Comparison of ENCODE assay signal across 20 mouse cellular contexts in genomic region chr1:175299603-175300397, GRCm38 (mm10).
DNase-seq lines count a peak whose midpoint lies in the region; ATAC-seq and TF ChIP-seq lines count a peak whose summit lies in the region.
"Had no signal": no experiment of that assay in that cellular context is flagged by ENCODE, and none has a peak within 500 bp of the region (broad histone marks: within the 10 kb centered on the region; RNA-seq: fewer than 3 reads in every experiment).

No protein-coding gene starts in this region.

- no peak for DNase-seq in liver, embryonic 14.5 days (ENCODE audit: low read depth in 3 of 3, low spot score in 3 of 3)
- DNase-seq in WW6 (ENCODE audit: low read depth, low spot score): peak; percentile 9
- peak; percentile 3 for DNase-seq in gonadal fat pad, adult 2 months (ENCODE audit: low read depth)
- DNase-seq in ovary, postnatal 14 days (ENCODE audit: low spot score): no peak
- DNase-seq in adrenal gland, postnatal 10 days: no peak
- DNase-seq: cerebellum, adult 11 months; cerebellum, postnatal 36 days; gastrocnemius, postnatal 14 days; heart, postnatal 4 days; lung, postnatal 10 days; retina, postnatal 1 day; thymus, postnatal 36 days had no signal

- no peak overlapping the region for H3K9ac ChIP-seq in forebrain, embryonic 13.5 days
- H3K9ac ChIP-seq in forebrain, embryonic 12.5 days: no peak overlapping the region
- H3K9ac ChIP-seq in liver, embryonic 14.5 days (replicated peaks): no peak overlapping the region
- no peak overlapping the region for H3K9ac ChIP-seq in liver, embryonic 12.5 days
- H3K9ac ChIP-seq: embryonic facial prominence, embryonic 12.5 days; heart, embryonic 12.5 days had no signal

- no peak overlapping the region for H3K27ac ChIP-seq in forebrain, embryonic 13.5 days
- H3K27ac ChIP-seq in forebrain, embryonic 12.5 days: no peak overlapping the region
- H3K27ac ChIP-seq in liver, embryonic 14.5 days: no peak overlapping the region
- no peak overlapping the region for H3K27ac ChIP-seq in liver, embryonic 12.5 days
- H3K27ac ChIP-seq: embryonic facial prominence, embryonic 12.5 days had no signal

- H3K9me3 ChIP-seq in forebrain, embryonic 13.5 days (replicated peaks): 0 out of 2 replicates have a peak, but pooled peaks cover 3% of the 10 kb centered on the region
- no peaks in the 10 kb centered on the region for H3K9me3 ChIP-seq in forebrain, embryonic 12.5 days
- no peaks in the 10 kb centered on the region for H3K9me3 ChIP-seq in liver, embryonic 14.5 days (ENCODE audit: control insufficient read depth, low read length)
- H3K9me3 ChIP-seq in liver, embryonic 12.5 days (replicated peaks): 0 out of 2 replicates have a peak, but pooled peaks cover 3% of the 10 kb centered on the region
- H3K9me3 ChIP-seq: embryonic facial prominence, embryonic 12.5 days; heart, embryonic 12.5 days had no signal

- TF ChIP-seq CTCF in liver, embryonic 14.5 days (IDR thresholded peaks at IDR 0.05; ENCODE audit: low read depth): 0 out of 2 replicates have a peak, but pooled peaks have one; percentile 7

- H3K4me1 ChIP-seq in forebrain, embryonic 13.5 days: peaks cover 10% of the 10 kb centered on the region; the same call in 1 of the 2 replicates
- 0 out of 2 replicates have a peak, but pooled peaks cover 3% of the 10 kb centered on the region for H3K4me1 ChIP-seq in forebrain, embryonic 12.5 days
- H3K4me1 ChIP-seq in liver, embryonic 14.5 days (replicated peaks; ENCODE audit: control insufficient read depth in 2 of 2, insufficient read depth in 2 of 2, low read length in 1 of 2): no peaks in the 10 kb centered on the region
- no peaks in the 10 kb centered on the region for H3K4me1 ChIP-seq in liver, embryonic 12.5 days
- H3K4me1 ChIP-seq: embryonic facial prominence, embryonic 12.5 days; heart, embryonic 12.5 days had no signal

- 92% methylated on average over 2 of the region's 2 CpGs for WGBS in forebrain, embryonic 13.5 days
- 89% methylated on average over 2 of the region's 2 CpGs for WGBS in forebrain, embryonic 12.5 days
- 58% methylated on average over 2 of the region's 2 CpGs for WGBS in liver, embryonic 14.5 days (ENCODE audit: insufficient replicate concordance)
- 71% methylated on average over 2 of the region's 2 CpGs for WGBS in liver, embryonic 12.5 days (ENCODE audit: insufficient replicate concordance)

- no peaks in the 10 kb centered on the region for H3K27me3 ChIP-seq in forebrain, embryonic 13.5 days
- no peaks in the 10 kb centered on the region for H3K27me3 ChIP-seq in forebrain, embryonic 12.5 days
- H3K27me3 ChIP-seq in liver, embryonic 14.5 days (ENCODE audit: control insufficient read depth, insufficient read depth, low read length): no peaks in the 10 kb centered on the region
- H3K27me3 ChIP-seq in liver, embryonic 12.5 days (replicated peaks): no peaks in the 10 kb centered on the region
- H3K27me3 ChIP-seq: embryonic facial prominence, embryonic 12.5 days; heart, embryonic 12.5 days had no signal

- peak; percentile 54 for ATAC-seq in forebrain, embryonic 13.5 days
- ATAC-seq in forebrain, embryonic 12.5 days (ENCODE audit: low FRiP score): no peak
- ATAC-seq in liver, embryonic 14.5 days (ENCODE audit: insufficient read depth): no peak
- ATAC-seq in liver, embryonic 12.5 days: no peak
- ATAC-seq: activated CD4-positive, CD25-positive, alpha-beta regulatory T cell, adult 4 months had no signal

- no peaks in the 10 kb centered on the region for H3K36me3 ChIP-seq in forebrain, embryonic 13.5 days (ENCODE audit: poor library complexity, severe bottlenecking)
- H3K36me3 ChIP-seq in forebrain, embryonic 12.5 days (replicated peaks): no peaks in the 10 kb centered on the region
- H3K36me3 ChIP-seq in liver, embryonic 14.5 days (replicated peaks; ENCODE audit: control insufficient read depth, insufficient read depth, low read depth): no peaks in the 10 kb centered on the region
- no peaks in the 10 kb centered on the region for H3K36me3 ChIP-seq in liver, embryonic 12.5 days
- H3K36me3 ChIP-seq: embryonic facial prominence, embryonic 12.5 days; G1E; heart, embryonic 12.5 days had no signal

- H3K4me2 ChIP-seq in forebrain, embryonic 13.5 days: no peak overlapping the region
- no peak overlapping the region for H3K4me2 ChIP-seq in forebrain, embryonic 12.5 days
- no peak overlapping the region for H3K4me2 ChIP-seq in liver, embryonic 14.5 days (ENCODE audit: low read depth)
- no peak overlapping the region for H3K4me2 ChIP-seq in liver, embryonic 12.5 days
- H3K4me2 ChIP-seq: embryonic facial prominence, embryonic 12.5 days; heart, embryonic 12.5 days; liver, embryonic 11.5 days had no signal

- no peak for TF ChIP-seq EP300 in liver, embryonic 14.5 days (IDR thresholded peaks at IDR 0.05; ENCODE audit: low read depth)

- H3K4me3 ChIP-seq in forebrain, embryonic 13.5 days: no peak overlapping the region
- no peak overlapping the region for H3K4me3 ChIP-seq in forebrain, embryonic 12.5 days (replicated peaks)
- no peak overlapping the region for H3K4me3 ChIP-seq in liver, embryonic 14.5 days (ENCODE audit: insufficient read depth in 1 of 2, low read depth in 2 of 2, low read length in 2 of 2)
- no peak overlapping the region for H3K4me3 ChIP-seq in liver, embryonic 12.5 days
- H3K4me3 ChIP-seq: embryonic facial prominence, embryonic 12.5 days; heart, embryonic 12.5 days had no signal

Comparison
In these comparisons a context has a peak if more than half of its experiments do, and no peak if none do; other contexts are left out.
1. DNase-seq: peak in WW6 (single experiment) and gonadal fat pad, adult 2 months (single experiment); none in liver, embryonic 14.5 days (0 of 3), ovary, postnatal 14 days (single experiment) and adrenal gland, postnatal 10 days (single experiment).